20 mouse cellular contexts compared by ENCODE assay signal in the genomic region with DNA sequence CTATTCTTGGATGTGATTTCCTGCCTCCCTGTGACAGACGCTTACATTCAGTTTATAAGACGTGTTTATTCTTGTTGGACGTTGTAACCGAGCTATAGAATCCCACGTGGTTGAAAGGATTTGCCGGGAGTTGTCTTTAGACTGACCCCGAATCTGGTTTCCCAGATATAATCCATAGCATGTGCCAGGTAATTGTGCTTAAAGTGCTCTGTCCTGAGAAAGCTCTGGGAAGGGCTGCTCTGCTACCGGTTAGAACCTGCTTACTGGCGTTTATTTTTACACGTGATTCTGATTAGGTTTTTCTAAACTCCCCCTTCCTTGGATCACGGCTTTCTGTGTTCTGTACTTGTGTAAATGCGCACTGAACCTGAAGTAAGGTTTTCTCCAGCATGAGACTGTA. TPM values are rescaled to one million over a fixed set of nuclear protein-coding genes. Genes with fewer than 3 reads are reported as not detected.
A peak's percentile ranks its signal among the peaks of the same experiment; 100 is the strongest.
DNase-seq lines count a peak whose midpoint lies in the region; ATAC-seq and TF ChIP-seq lines count a peak whose summit lies in the region.
"Had no signal": no experiment of that assay in that cellular context is flagged by ENCODE, and none has a peak within 500 bp of the region (broad histone marks: within the 10 kb centered on the region; RNA-seq: fewer than 3 reads in every experiment).

No protein-coding gene starts in this region.

- 66% methylated on average over 12 of the region's 12 CpGs for WGBS in midbrain, embryonic 11.5 days
- WGBS in midbrain, embryonic 10.5 days: 71% methylated on average over 12 of the region's 12 CpGs
- 13% methylated on average over 12 of the region's 12 CpGs for WGBS in limb, embryonic 13.5 days
- 89% methylated on average over 12 of the region's 12 CpGs for WGBS in thymus, adult 2 months

- no peak for TF ChIP-seq CTCF in thymus, adult 2 months (IDR thresholded peaks at IDR 0.05; ENCODE audit: borderline replicate concordance, control insufficient read depth, extremely low read depth, insufficient read depth, low read length, poor library complexity)

- H3K9ac ChIP-seq in midbrain, embryonic 11.5 days (ENCODE audit: low read length): no peak overlapping the region
- no peak overlapping the region for H3K9ac ChIP-seq in limb, embryonic 13.5 days
- H3K9ac ChIP-seq: forebrain, postnatal 0 days; hindbrain, embryonic 13.5 days; liver, embryonic 12.5 days; lung, embryonic 14.5 days had no signal

- ATAC-seq in midbrain, embryonic 11.5 days (ENCODE audit: low FRiP score): no peak
- 0 out of 2 replicates have a peak, but pooled peaks have one; percentile 41 for ATAC-seq in limb, embryonic 13.5 days (ENCODE audit: low FRiP score, low read depth)
- ATAC-seq: activated CD4-positive, CD25-positive, alpha-beta regulatory T cell, adult 4 months; CD4-positive, CD25-positive, alpha-beta regulatory T cell, adult 4 months; forebrain, postnatal 0 days; inflammation-experienced regulatory T-cells, adult 6 months; liver, embryonic 12.5 days had no signal

- no peak overlapping the region for H3K4me3 ChIP-seq in midbrain, embryonic 11.5 days (ENCODE audit: low read depth, low read length)
- H3K4me3 ChIP-seq in midbrain, embryonic 10.5 days: no peak overlapping the region
- H3K4me3 ChIP-seq in limb, embryonic 13.5 days: no peak overlapping the region
- H3K4me3 ChIP-seq in thymus, adult 2 months (ENCODE audit: control insufficient read depth, insufficient read depth, low read length): no peak overlapping the region
- H3K4me3 ChIP-seq: hindbrain, embryonic 13.5 days; liver, embryonic 12.5 days had no signal

- H3K27me3 ChIP-seq in midbrain, embryonic 11.5 days (ENCODE audit: control insufficient read depth, insufficient read depth, low read length): no peaks in the 10 kb centered on the region
- no peaks in the 10 kb centered on the region for H3K27me3 ChIP-seq in midbrain, embryonic 10.5 days (ENCODE audit: low read depth, poor library complexity, severe bottlenecking)
- H3K27me3 ChIP-seq in limb, embryonic 13.5 days: no peaks in the 10 kb centered on the region
- no peaks in the 10 kb centered on the region for H3K27me3 ChIP-seq in thymus, adult 2 months (ENCODE audit: control insufficient read depth, insufficient read depth, low read length)
- H3K27me3 ChIP-seq: hindbrain, embryonic 13.5 days; liver, embryonic 12.5 days had no signal

- no peaks in the 10 kb centered on the region for H3K36me3 ChIP-seq in midbrain, embryonic 11.5 days (ENCODE audit: control insufficient read depth, insufficient read depth, low read length)
- H3K36me3 ChIP-seq in midbrain, embryonic 10.5 days: no peaks in the 10 kb centered on the region
- no peaks in the 10 kb centered on the region for H3K36me3 ChIP-seq in limb, embryonic 13.5 days
- no peaks in the 10 kb centered on the region for H3K36me3 ChIP-seq in thymus, adult 2 months (ENCODE audit: control insufficient read depth, insufficient read depth, low read length)
- H3K36me3 ChIP-seq: hindbrain, embryonic 13.5 days; liver, embryonic 12.5 days had no signal

- TF ChIP-seq POLR2A in thymus, adult 2 months (IDR thresholded peaks at IDR 0.05; ENCODE audit: control insufficient read depth, extremely low read depth, insufficient read depth, low read length, poor library complexity): no peak

- peaks cover 3% of the 10 kb centered on the region; the same call in 1 of the 2 replicates for H3K4me1 ChIP-seq in midbrain, embryonic 11.5 days (ENCODE audit: control insufficient read depth, insufficient read depth, low read length)
- H3K4me1 ChIP-seq in midbrain, embryonic 10.5 days: peaks cover 5% of the 10 kb centered on the region
- H3K4me1 ChIP-seq in limb, embryonic 13.5 days: peaks cover 48% of the 10 kb centered on the region
- H3K4me1 ChIP-seq in thymus, adult 2 months (replicated peaks; ENCODE audit: control insufficient read depth, insufficient read depth, low read length): peaks cover under 1% of the 10 kb centered on the region

- no peak overlapping the region for H3K4me2 ChIP-seq in midbrain, embryonic 11.5 days
- H3K4me2 ChIP-seq in limb, embryonic 13.5 days (replicated peaks): 0 out of 2 replicates have a peak overlapping the region, but pooled peaks have one; percentile 14
- H3K4me2 ChIP-seq: hindbrain, embryonic 13.5 days; liver, embryonic 12.5 days; lung, embryonic 14.5 days had no signal

- no peak overlapping the region for H3K27ac ChIP-seq in midbrain, embryonic 11.5 days (ENCODE audit: low read depth, low read length)
- H3K27ac ChIP-seq in midbrain, embryonic 10.5 days (replicated peaks): no peak overlapping the region
- H3K27ac ChIP-seq in limb, embryonic 13.5 days: peak overlapping the region; percentile 52; the same call in 1 of the 2 replicates
- H3K27ac ChIP-seq in thymus, adult 2 months (ENCODE audit: control insufficient read depth, insufficient read depth, low read length): no peak overlapping the region
- H3K27ac ChIP-seq: hindbrain, embryonic 13.5 days; liver, embryonic 12.5 days had no signal

- H3K9me3 ChIP-seq in midbrain, embryonic 11.5 days (ENCODE audit: control insufficient read depth, low read length): no peaks in the 10 kb centered on the region
- no peaks in the 10 kb centered on the region for H3K9me3 ChIP-seq in midbrain, embryonic 10.5 days (replicated peaks)
- no peaks in the 10 kb centered on the region for H3K9me3 ChIP-seq in limb, embryonic 13.5 days
- H3K9me3 ChIP-seq: hindbrain, embryonic 13.5 days; liver, embryonic 12.5 days had no signal

- peak; percentile 38 for DNase-seq in embryo, embryonic 11 days
- no peak for DNase-seq in embryo, embryonic 9.5 days (ENCODE audit: extremely low spot score)
- peak; percentile 72 for DNase-seq in midbrain, embryonic 11.5 days (ENCODE audit: low spot score, missing footprints)
- no peak for DNase-seq in midbrain, embryonic 10.5 days (ENCODE audit: low spot score)
- DNase-seq in thymus, adult 2 months: no peak
- DNase-seq in left cerebral cortex, adult 8-10 months (ENCODE audit: low spot score in 2 of 2): no peak
- DNase-seq: adrenal gland, postnatal 10 days; cerebellum, adult 9-10 months; forebrain, postnatal 0 days; heart, postnatal 10 days; kidney, adult 9 months; lung, embryonic 14.5 days; lung, postnatal 36 days; thymus, postnatal 25 days had no signal

RNA-seq across cellular contexts. Expression of gene Nqo1, which starts 5.3 kb away (rescaled TPM):
- polyA plus RNA-seq in midbrain, embryonic 11.5 days (2014; fragmentation: Nextera tagmentation; extraction: Ambion mirVana): 6.7 and 7.9 TPM in 2 replicates
- 5.6 and 7.3 TPM in 2 replicates for polyA plus RNA-seq in midbrain, embryonic 10.5 days (2016; fragmentation: Nextera tagmentation; extraction: Ambion mirVana)
- polyA plus RNA-seq in limb, embryonic 13.5 days (2015; fragmentation: Nextera tagmentation; extraction: Ambion mirVana): 18.8 and 20.3 TPM in 2 replicates
- polyA plus RNA-seq in thymus, adult 2 months (2012; rRNA removed): 6.7 and 12.8 TPM in 2 replicates
- total RNA-seq in left cerebral cortex, adult 8-10 months (2022): 1 to 10 TPM; 5.2 to 7.8 (median 6.7) TPM

RNA-seq across cellular contexts. Expression of gene Nob1, which starts 27.2 kb away (rescaled TPM):
- 69.5 and 81.7 TPM in 2 replicates for polyA plus RNA-seq in midbrain, embryonic 11.5 days (2014; fragmentation: Nextera tagmentation; extraction: Ambion mirVana)
- 89.7 and 91.4 TPM in 2 replicates for polyA plus RNA-seq in midbrain, embryonic 10.5 days (2016; fragmentation: Nextera tagmentation; extraction: Ambion mirVana)
- 95.3 and 96.4 TPM in 2 replicates for polyA plus RNA-seq in limb, embryonic 13.5 days (2015; fragmentation: Nextera tagmentation; extraction: Ambion mirVana)
- polyA plus RNA-seq in thymus, adult 2 months (2012; rRNA removed): 46.5 and 52.2 TPM in 2 replicates
- 10 to 100 TPM; 34.9 to 38.7 (median 36.6) TPM for total RNA-seq in left cerebral cortex, adult 8-10 months (2022)

RNA-seq across cellular contexts. Expression of gene Wwp2, which starts 38.5 kb away (rescaled TPM):
- 53.1 and 56.4 TPM in 2 replicates for polyA plus RNA-seq in midbrain, embryonic 11.5 days (2014; fragmentation: Nextera tagmentation; extraction: Ambion mirVana)
- 54.4 and 61.8 TPM in 2 replicates for polyA plus RNA-seq in midbrain, embryonic 10.5 days (2016; fragmentation: Nextera tagmentation; extraction: Ambion mirVana)
- polyA plus RNA-seq in limb, embryonic 13.5 days (2015; fragmentation: Nextera tagmentation; extraction: Ambion mirVana): 329 and 357 TPM in 2 replicates
- 78.0 and 79.8 TPM in 2 replicates for polyA plus RNA-seq in thymus, adult 2 months (2012; rRNA removed)
- total RNA-seq in left cerebral cortex, adult 8-10 months (2022): 10 to 100 TPM; 43.6 to 51.3 (median 44.5) TPM

Comparison
In these comparisons a context has a peak if more than half of its experiments do, and no peak if none do; other contexts are left out.
1. DNase-seq: peak in embryo, embryonic 11 days (single experiment) and midbrain, embryonic 11.5 days (single experiment); none in embryo, embryonic 9.5 days (single experiment), midbrain, embryonic 10.5 days (single experiment), thymus, adult 2 months (single experiment) and left cerebral cortex, adult 8-10 months (0 of 2).